Mouse (Mus musculus) liver, embryonic 14.5 days (tissue): Measurements from ENCODE around the gene Gal3st4. TPM values are rescaled to one million over a fixed set of nuclear protein-coding genes. Genes with fewer than 3 reads are reported as not detected.
A peak's percentile ranks its signal among the peaks of the same experiment; 100 is the strongest.

Experiments
- ATAC-seq: fragments of 200-750 bp; cut with Nextera tagmentation; 2 replicates; pipeline ENCODE4 v1.8.0; 2017; ENCODE audit warnings: moderate number of reproducible peaks, mild to moderate bottlenecking, moderate library complexity; ENCODE audit not compliant: insufficient read depth
- DNase-seq, 3 experiments: peaks; one replicate each; pipeline ENCODE4 v3.0.0-alpha.2; 2012 to 2013; ENCODE audit warnings: low read depth in 3 of 3, low spot score in 3 of 3
- H3K27ac ChIP-seq: fragments of 300-500 bp; sonication (generic); 2 replicates; pipeline ENCODE4 v1.5.1; 2014; ENCODE audit warnings: moderate library complexity, mild to moderate bottlenecking, control low read depth, inconsistent platforms
- H3K27me3 ChIP-seq: fragments of 300-500 bp; sonication (generic); 2 replicates; pipeline ENCODE4 v1.6.1; 2014; ENCODE audit warnings: mild to moderate bottlenecking, low read length, moderate library complexity; ENCODE audit not compliant: control insufficient read depth, insufficient read depth
- H3K36me3 ChIP-seq: fragments of 300-500 bp; sonication (generic); replicated peaks from 2 replicates; pipeline ENCODE4 v1.6.1; 2014; ENCODE audit warnings: low read depth; ENCODE audit not compliant: control insufficient read depth, insufficient read depth
- H3K4me1 ChIP-seq, 2 experiments: fragments of 200-500 bp in 1 of 2; fragments of 300-500 bp in 1 of 2; sonication (generic) in 1 of 2; replicated peaks; 2 replicates each; pipeline ENCODE4 v1.6.1; 2012 to 2014; ENCODE audit warnings: antibody characterized with exemption in 1 of 2, inconsistent platforms in 1 of 2, low read length in 1 of 2; ENCODE audit not compliant: control insufficient read depth in 2 of 2, insufficient read depth in 2 of 2
- H3K4me2 ChIP-seq: fragments of 300-500 bp; sonication (generic); 2 replicates; pipeline ENCODE4 v1.6.1; 2014; ENCODE audit warnings: low read depth, mild to moderate bottlenecking, control low read depth, moderate library complexity
- H3K4me3 ChIP-seq, 2 experiments: fragments of 200-500 bp in 1 of 2; fragments of 300-500 bp in 1 of 2; sonication (generic) in 1 of 2; 2 replicates each; pipeline ENCODE4 v1.5.1; 2012 to 2014; ENCODE audit warnings: low read depth in 2 of 2, low read length in 2 of 2, mild to moderate bottlenecking in 2 of 2, control low read depth in 1 of 2, inconsistent platforms in 1 of 2, moderate library complexity in 1 of 2; ENCODE audit not compliant: insufficient read depth in 1 of 2
- H3K9ac ChIP-seq: fragments of 300-500 bp; sonication (generic); replicated peaks from 2 replicates; pipeline ENCODE4 v1.6.1; 2014; ENCODE audit warnings: mild to moderate bottlenecking, control low read depth, moderate library complexity
- H3K9me3 ChIP-seq: fragments of 300-500 bp; sonication (generic); 2 replicates; pipeline ENCODE4 v1.6.1; 2016; ENCODE audit warnings: low read length, mixed read lengths; ENCODE audit not compliant: control insufficient read depth
- CTCF ChIP-seq: IDR thresholded peaks from 2 replicates; pipeline ENCODE4 v1.5.1; 2016; ENCODE audit warnings: antibody characterized with exemption, low read depth, control low read depth
- EP300 ChIP-seq: IDR thresholded peaks from 2 replicates; pipeline ENCODE4 v1.6.1; 2016; ENCODE audit warnings: antibody characterized with exemption, low read depth
- WGBS: fragments of 180-500 bp; shearing (Covaris S2); extraction: QIAGEN DNeasy Blood & Tissue Kit; methylation state at CpG from one replicate; pipeline ENCODE4 v1.1.7; 2014; ENCODE audit not compliant: insufficient replicate concordance; 5-methylcytosine and 5-hydroxymethylcytosine counted together
- polyA plus RNA-seq, 2 experiments: library from polyadenylated mRNA; depleted of rRNA in 1 of 2; stranded (reverse) in 1 of 2; unstranded in 1 of 2; fragments of >200 nt; fragmentation: Nextera tagmentation in 1 of 2; extraction: Ambion mirVana in 1 of 2; gene quantifications; 2 replicates each; pipeline versions ENCODE4 v1.2.1 to v1.2.3; 2012 to 2014

Gene Gal3st4
- polyA plus RNA-seq, 2 experiments, result 0.01 to 0.14 TPM

- no peaks in the 10 kb centered on the region for H3K36me3 ChIP-seq
- no peak for ATAC-seq
- no peaks in the 10 kb centered on the region for H3K4me1 ChIP-seq
- no peak overlapping the region for H3K4me2 ChIP-seq
- no peak overlapping the region for H3K27ac ChIP-seq
- WGBS, result 69% methylated on average over 2 of the region's 2 CpGs
- no peak for TF ChIP-seq CTCF
- no peak for TF ChIP-seq EP300
- H3K9ac ChIP-seq, result no peak overlapping the region
- no peak overlapping the region for H3K4me3 ChIP-seq
- no peaks in the 10 kb centered on the region for H3K9me3 ChIP-seq
- no peaks in the 10 kb centered on the region for H3K27me3 ChIP-seq
- DNase-seq, result no peak
Measured at GRCm38 (mm10) chr5:138233778-138234177, 38.9 kb downstream of the Gal3st4 start.

- Histone ChIP-seq H3K36me3 (no peaks in the 10 kb centered on the region), H3K4me3 (no peak overlapping the region), H3K9ac (no peak overlapping the region), H3K4me1 (peaks cover 0 to 3% of the 10 kb centered on the region in 2 experiments; a peak in 1 of 4 replicates), H3K27ac (no peak overlapping the region), H3K9me3 (no peaks in the 10 kb centered on the region), H3K27me3 (no peaks in the 10 kb centered on the region), H3K4me2 (no peak overlapping the region)
- no peak for TF ChIP-seq CTCF
- TF ChIP-seq EP300, result no peak
- WGBS, result 73% methylated on average over 3 of the region's 3 CpGs
- no peak for DNase-seq
- ATAC-seq, result no peak
Measured at GRCm38 (mm10) chr5:138229511-138229910, 43.1 kb downstream of the Gal3st4 start.

GRCm38 (mm10) chr5:138228026-138228425 lies 44.6 kb downstream of the Gal3st4 start:
- Histone ChIP-seq H3K4me3 (no peak overlapping the region), H3K9ac (no peak overlapping the region), H3K9me3 (no peaks in the 10 kb centered on the region), H3K36me3 (no peaks in the 10 kb centered on the region), H3K4me1 (peaks cover 0 to 3% of the 10 kb centered on the region in 2 experiments; a peak in 1 of 4 replicates), H3K4me2 (no peak overlapping the region), H3K27ac (no peak overlapping the region), H3K27me3 (no peaks in the 10 kb centered on the region)
- ATAC-seq (no peak), DNase-seq (no peak)
- WGBS, result 17% methylated on average over 3 of the region's 3 CpGs
- TF ChIP-seq CTCF (peak; percentile 66), EP300 (no peak)

GRCm38 (mm10) chr5:138227367-138227766 lies 45.3 kb downstream of the Gal3st4 start:
- Histone ChIP-seq H3K4me3 (no peak overlapping the region), H3K27me3 (no peaks in the 10 kb centered on the region), H3K27ac (no peak overlapping the region), H3K4me1 (peaks cover 0 to 3% of the 10 kb centered on the region in 2 experiments; a peak in 1 of 4 replicates), H3K36me3 (no peaks in the 10 kb centered on the region), H3K9ac (no peak overlapping the region), H3K4me2 (no peak overlapping the region), H3K9me3 (no peaks in the 10 kb centered on the region)
- 8% methylated on average over 2 of the region's 2 CpGs for WGBS
- DNase-seq (peak in 1 of 3 experiments; percentile 16), ATAC-seq (no peak)
- TF ChIP-seq CTCF, result no peak
- TF ChIP-seq EP300, result 0 out of 2 replicates have a peak, but pooled peaks have one; percentile 10

- H3K4me3 ChIP-seq, result no peak overlapping the region
- H3K27ac ChIP-seq, result no peak overlapping the region
- no peaks in the 10 kb centered on the region for H3K36me3 ChIP-seq
- H3K9ac ChIP-seq, result no peak overlapping the region
- no peak for ATAC-seq
- peaks cover 0 to 3% of the 10 kb centered on the region in 2 experiments; a peak in 1 of 4 replicates for H3K4me1 ChIP-seq
- H3K4me2 ChIP-seq, result no peak overlapping the region
- TF ChIP-seq CTCF (no peak), EP300 (no peak)
- WGBS, result 35% methylated on average over 4 of the region's 4 CpGs
- H3K27me3 ChIP-seq, result no peaks in the 10 kb centered on the region
- DNase-seq, result no peak
- no peaks in the 10 kb centered on the region for H3K9me3 ChIP-seq
Measured at GRCm38 (mm10) chr5:138226491-138226890, 46.1 kb downstream of the Gal3st4 start.
